Mouse (Mus musculus): Measurements from ENCODE around the gene Rbfox3. TPM values are rescaled to one million over a fixed set of nuclear protein-coding genes. Genes with fewer than 3 reads are reported as not detected.

The Rbfox3 gene
- polyA plus RNA-seq, 1 experiment from 2014 or later: 0.37 TPM

- Histone ChIP-seq H3K9ac (ENCODE audit: low read depth, low read length) (no peak overlapping the region), H3K36me3 (ENCODE audit: control insufficient read depth, insufficient read depth, low read length) (no peaks in the 10 kb centered on the region), H3K4me1 (ENCODE audit: control insufficient read depth, insufficient read depth, low read length) (no peaks in the 10 kb centered on the region), H3K9me3 (ENCODE audit: control insufficient read depth, low read length) (no peaks in the 10 kb centered on the region), H3K27me3 (ENCODE audit: control insufficient read depth, insufficient read depth, low read length) (peaks cover 33% of the 10 kb centered on the region), H3K27ac (ENCODE audit: low read depth, low read length) (no peak overlapping the region), H3K4me2 (replicated peaks; ENCODE audit: low read depth, low read length) (no peak overlapping the region), H3K4me3 (ENCODE audit: low read length) (no peak overlapping the region)
- ATAC-seq (ENCODE audit: low FRiP score, low TSS enrichment): no peak
- WGBS: 65% methylated on average over 8 of the region's 8 CpGs
Measured at GRCm38 (mm10) chr11:118576611-118577010, 334.8 kb downstream of the Rbfox3 start.

GRCm38 (mm10) chr11:118574418-118574817 is 337.0 kb downstream of the Rbfox3 start:
- no peak overlapping the region for H3K9ac ChIP-seq (ENCODE audit: low read depth, low read length)
- H3K4me2 ChIP-seq (replicated peaks; ENCODE audit: low read depth, low read length): no peak overlapping the region
- H3K4me1 ChIP-seq (ENCODE audit: control insufficient read depth, insufficient read depth, low read length): 0 out of 2 replicates have a peak, but pooled peaks cover 2% of the 10 kb centered on the region
- no peak for ATAC-seq (ENCODE audit: low FRiP score, low TSS enrichment)
- 76% methylated on average over 5 of the region's 5 CpGs for WGBS
- no peaks in the 10 kb centered on the region for H3K36me3 ChIP-seq (ENCODE audit: control insufficient read depth, insufficient read depth, low read length)
- H3K27me3 ChIP-seq (ENCODE audit: control insufficient read depth, insufficient read depth, low read length): peaks cover 55% of the 10 kb centered on the region
- H3K27ac ChIP-seq (ENCODE audit: low read depth, low read length): no peak overlapping the region
- H3K4me3 ChIP-seq (ENCODE audit: low read length): no peak overlapping the region
- no peaks in the 10 kb centered on the region for H3K9me3 ChIP-seq (ENCODE audit: control insufficient read depth, low read length)

GRCm38 (mm10) chr11:118573569-118573968 is 337.8 kb downstream of the Rbfox3 start:
- ATAC-seq (ENCODE audit: low FRiP score, low TSS enrichment): no peak
- H3K27me3 ChIP-seq (ENCODE audit: control insufficient read depth, insufficient read depth, low read length): peaks cover 63% of the 10 kb centered on the region

GRCm38 (mm10) chr11:118573000-118573399 is 338.4 kb downstream of the Rbfox3 start:
- Histone ChIP-seq H3K4me2 (replicated peaks; ENCODE audit: low read depth, low read length) (no peak overlapping the region), H3K36me3 (ENCODE audit: control insufficient read depth, insufficient read depth, low read length) (no peaks in the 10 kb centered on the region), H3K27me3 (ENCODE audit: control insufficient read depth, insufficient read depth, low read length) (peaks cover 69% of the 10 kb centered on the region), H3K27ac (ENCODE audit: low read depth, low read length) (no peak overlapping the region), H3K4me1 (ENCODE audit: control insufficient read depth, insufficient read depth, low read length) (0 out of 2 replicates have a peak, but pooled peaks cover 2% of the 10 kb centered on the region), H3K9ac (ENCODE audit: low read depth, low read length) (no peak overlapping the region), H3K4me3 (ENCODE audit: low read length) (no peak overlapping the region), H3K9me3 (ENCODE audit: control insufficient read depth, low read length) (no peaks in the 10 kb centered on the region)
- ATAC-seq (ENCODE audit: low FRiP score, low TSS enrichment): no peak
- WGBS: 66% methylated on average over 7 of the region's 7 CpGs

More at GRCm38 (mm10) chr11:118573569-118573968, 337.8 kb downstream of the Rbfox3 start:
- Histone ChIP-seq H3K4me3 (ENCODE audit: low read length) (no peak overlapping the region), H3K27ac (ENCODE audit: low read depth, low read length) (no peak overlapping the region), H3K9ac (ENCODE audit: low read depth, low read length) (no peak overlapping the region), H3K36me3 (ENCODE audit: control insufficient read depth, insufficient read depth, low read length) (no peaks in the 10 kb centered on the region), H3K4me2 (replicated peaks; ENCODE audit: low read depth, low read length) (no peak overlapping the region), H3K9me3 (ENCODE audit: control insufficient read depth, low read length) (no peaks in the 10 kb centered on the region), H3K4me1 (ENCODE audit: control insufficient read depth, insufficient read depth, low read length) (0 out of 2 replicates have a peak, but pooled peaks cover 2% of the 10 kb centered on the region)
- WGBS: 3% methylated on average over 3 of the region's 3 CpGs

GRCm38 (mm10) chr11:118570164-118570563 is 341.2 kb downstream of the Rbfox3 start:
- no peak for ATAC-seq (ENCODE audit: low FRiP score, low TSS enrichment)
- Histone ChIP-seq H3K27ac (ENCODE audit: low read depth, low read length) (no peak overlapping the region), H3K9ac (ENCODE audit: low read depth, low read length) (no peak overlapping the region), H3K36me3 (ENCODE audit: control insufficient read depth, insufficient read depth, low read length) (no peaks in the 10 kb centered on the region), H3K4me3 (ENCODE audit: low read length) (peak overlapping the region; percentile 23), H3K4me2 (replicated peaks; ENCODE audit: low read depth, low read length) (peak overlapping the region; percentile 34), H3K9me3 (ENCODE audit: control insufficient read depth, low read length) (no peaks in the 10 kb centered on the region), H3K4me1 (ENCODE audit: control insufficient read depth, insufficient read depth, low read length) (0 out of 2 replicates have a peak, but pooled peaks cover 2% of the 10 kb centered on the region), H3K27me3 (ENCODE audit: control insufficient read depth, insufficient read depth, low read length) (peaks cover 74% of the 10 kb centered on the region)
- WGBS: 1% methylated on average over 27 of the region's 27 CpGs

- Histone ChIP-seq H3K4me1 (ENCODE audit: control insufficient read depth, insufficient read depth, low read length) (0 out of 2 replicates have a peak, but pooled peaks cover 2% of the 10 kb centered on the region), H3K36me3 (ENCODE audit: control insufficient read depth, insufficient read depth, low read length) (no peaks in the 10 kb centered on the region), H3K27ac (ENCODE audit: low read depth, low read length) (no peak overlapping the region), H3K4me2 (replicated peaks; ENCODE audit: low read depth, low read length) (peak overlapping the region; percentile 34), H3K4me3 (ENCODE audit: low read length) (peak overlapping the region; percentile 23), H3K9ac (ENCODE audit: low read depth, low read length) (no peak overlapping the region), H3K27me3 (ENCODE audit: control insufficient read depth, insufficient read depth, low read length) (peaks cover 72% of the 10 kb centered on the region), H3K9me3 (ENCODE audit: control insufficient read depth, low read length) (no peaks in the 10 kb centered on the region)
- ATAC-seq (ENCODE audit: low FRiP score, low TSS enrichment): no peak
- WGBS: under 1% methylated on average over 25 of the region's 51 CpGs
Measured at GRCm38 (mm10) chr11:118569571-118570062, 341.8 kb downstream of the Rbfox3 start.

- Histone ChIP-seq H3K9me3 (ENCODE audit: control insufficient read depth, low read length) (no peaks in the 10 kb centered on the region), H3K36me3 (ENCODE audit: control insufficient read depth, insufficient read depth, low read length) (no peaks in the 10 kb centered on the region), H3K27me3 (ENCODE audit: control insufficient read depth, insufficient read depth, low read length) (peaks cover 23% of the 10 kb centered on the region), H3K4me3 (ENCODE audit: low read length) (no peak overlapping the region), H3K4me2 (replicated peaks; ENCODE audit: low read depth, low read length) (no peak overlapping the region), H3K4me1 (ENCODE audit: control insufficient read depth, insufficient read depth, low read length) (no peaks in the 10 kb centered on the region), H3K27ac (ENCODE audit: low read depth, low read length) (no peak overlapping the region), H3K9ac (ENCODE audit: low read depth, low read length) (no peak overlapping the region)
- WGBS: 90% methylated on average over 5 of the region's 5 CpGs
- ATAC-seq (ENCODE audit: low FRiP score, low TSS enrichment): no peak
Measured at GRCm38 (mm10) chr11:118563877-118564276, 347.5 kb downstream of the Rbfox3 start.

- WGBS: 80% methylated on average over 4 of the region's 4 CpGs
- no peak overlapping the region for H3K27ac ChIP-seq (ENCODE audit: low read depth, low read length)
- no peak overlapping the region for H3K4me2 ChIP-seq (replicated peaks; ENCODE audit: low read depth, low read length)
- H3K9me3 ChIP-seq (ENCODE audit: control insufficient read depth, low read length): no peaks in the 10 kb centered on the region
- no peak for ATAC-seq (ENCODE audit: low FRiP score, low TSS enrichment)
- H3K9ac ChIP-seq (ENCODE audit: low read depth, low read length): no peak overlapping the region
- H3K4me3 ChIP-seq (ENCODE audit: low read length): no peak overlapping the region
- no peaks in the 10 kb centered on the region for H3K36me3 ChIP-seq (ENCODE audit: control insufficient read depth, insufficient read depth, low read length)
- H3K4me1 ChIP-seq (ENCODE audit: control insufficient read depth, insufficient read depth, low read length): no peaks in the 10 kb centered on the region
- H3K27me3 ChIP-seq (ENCODE audit: control insufficient read depth, insufficient read depth, low read length): peaks cover 12% of the 10 kb centered on the region
Measured at GRCm38 (mm10) chr11:118562847-118563246, 348.6 kb downstream of the Rbfox3 start.

GRCm38 (mm10) chr11:118558193-118558592 is 353.2 kb downstream of the Rbfox3 start:
- Histone ChIP-seq H3K4me3 (ENCODE audit: low read length) (no peak overlapping the region), H3K9ac (ENCODE audit: low read depth, low read length) (no peak overlapping the region), H3K27ac (ENCODE audit: low read depth, low read length) (no peak overlapping the region), H3K36me3 (ENCODE audit: control insufficient read depth, insufficient read depth, low read length) (no peaks in the 10 kb centered on the region), H3K27me3 (ENCODE audit: control insufficient read depth, insufficient read depth, low read length) (peaks cover 3% of the 10 kb centered on the region; the same call in 1 of the 2 replicates), H3K4me1 (ENCODE audit: control insufficient read depth, insufficient read depth, low read length) (no peaks in the 10 kb centered on the region), H3K4me2 (replicated peaks; ENCODE audit: low read depth, low read length) (no peak overlapping the region), H3K9me3 (ENCODE audit: control insufficient read depth, low read length) (no peaks in the 10 kb centered on the region)
- WGBS: 64% methylated on average over 8 of the region's 8 CpGs
- no peak for ATAC-seq (ENCODE audit: low FRiP score, low TSS enrichment)

Data from kidney, embryonic 14.5 days (tissue).